Mouse (Mus musculus): ENCODE data around the gene Xxylt1. TPM values are rescaled to one million over a fixed set of nuclear protein-coding genes. Genes with fewer than 3 reads are reported as not detected.

Xxylt1 gene
- total RNA-seq, 2 experiments from 2014 or later, result 2.0 to 6.2 TPM

DNA sequence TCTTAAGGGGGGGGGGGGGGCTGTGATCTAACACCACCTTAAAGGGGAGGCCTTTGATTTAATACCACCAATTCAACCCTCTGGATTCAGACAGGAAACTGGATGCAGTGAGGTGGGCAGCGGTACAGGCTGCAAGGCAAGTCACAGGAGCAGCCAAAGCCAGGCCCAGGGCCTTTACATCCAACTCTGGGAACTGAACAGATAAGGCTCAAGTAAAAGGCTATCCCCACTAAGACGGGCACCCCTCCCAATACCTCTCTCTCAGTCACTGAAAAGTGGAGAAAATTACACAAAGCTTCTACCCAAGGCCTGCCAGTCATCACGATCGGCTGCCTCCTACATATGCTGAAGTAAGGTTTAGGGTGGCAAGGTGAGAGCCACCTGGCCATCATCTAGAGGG is 21.5 kb downstream of the Xxylt1 start:
- DNase-seq, result no peak
- H3K4me3 ChIP-seq, result no peak overlapping the region
- intact Hi-C loops (cut with DNase I), result no loop called here
- no peak overlapping the region for H3K27ac ChIP-seq
- TF ChIP-seq CTCF (IDR thresholded peaks at IDR 0.05), result no peak

DNA sequence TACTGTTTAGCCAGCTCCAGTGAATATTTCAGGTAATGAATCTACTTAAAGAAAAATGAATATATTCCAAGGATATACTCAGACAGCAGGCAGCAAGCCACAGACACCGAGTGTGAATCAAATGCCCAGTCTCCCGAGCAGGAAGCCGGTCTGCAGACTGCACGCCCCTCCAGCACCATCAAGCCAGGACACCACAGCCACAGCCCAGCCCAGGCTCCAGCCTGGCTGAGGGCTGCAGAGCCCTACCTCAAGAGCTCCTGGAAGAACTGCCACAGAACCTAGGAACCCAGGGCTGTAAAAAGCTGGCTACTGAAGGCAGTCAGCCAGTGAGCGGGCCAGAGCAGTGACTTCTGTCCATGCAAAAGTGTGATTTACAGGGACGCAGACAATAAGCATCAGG is 28.4 kb downstream of the Xxylt1 start:
- no peak for DNase-seq
- TF ChIP-seq CTCF (IDR thresholded peaks at IDR 0.05), result no peak
- no peak overlapping the region for H3K4me3 ChIP-seq
- H3K27ac ChIP-seq, result 0 out of 2 replicates have a peak overlapping the region, but pooled peaks have one; percentile 6
- intact Hi-C loops (cut with DNase I), result no loop called here

DNA sequence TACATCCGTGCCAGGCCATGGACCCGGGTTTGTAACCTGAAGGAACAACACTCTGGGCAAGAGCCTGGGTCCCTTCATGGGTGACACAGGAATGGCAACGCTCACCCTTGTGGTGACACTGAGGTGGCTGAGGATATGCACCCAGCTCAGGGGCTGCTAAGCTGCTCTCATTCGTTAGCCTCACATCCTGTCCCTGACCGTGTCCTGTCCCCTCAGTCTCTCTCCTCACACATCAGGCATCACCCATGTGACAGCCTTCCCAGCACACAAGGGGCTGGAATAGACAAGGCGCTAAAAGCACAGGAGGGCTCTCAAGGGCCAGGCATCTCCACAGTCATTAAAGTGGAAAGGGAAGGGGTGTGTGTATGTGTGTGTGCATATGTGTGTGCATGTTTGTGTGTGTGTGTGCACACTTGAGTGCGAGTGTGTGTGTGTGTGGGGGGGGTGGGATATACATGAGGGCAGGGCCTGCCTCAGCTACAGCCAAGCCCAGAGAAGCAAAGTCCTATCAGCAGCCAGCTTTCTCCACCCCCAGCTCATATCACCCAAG is 29.0 kb downstream of the Xxylt1 start:
- no peak overlapping the region for H3K27ac ChIP-seq
- TF ChIP-seq CTCF (IDR thresholded peaks at IDR 0.05), result no peak
- DNase-seq, result no peak
- intact Hi-C loops (cut with DNase I), result no loop called here
- no peak overlapping the region for H3K4me3 ChIP-seq

DNA sequence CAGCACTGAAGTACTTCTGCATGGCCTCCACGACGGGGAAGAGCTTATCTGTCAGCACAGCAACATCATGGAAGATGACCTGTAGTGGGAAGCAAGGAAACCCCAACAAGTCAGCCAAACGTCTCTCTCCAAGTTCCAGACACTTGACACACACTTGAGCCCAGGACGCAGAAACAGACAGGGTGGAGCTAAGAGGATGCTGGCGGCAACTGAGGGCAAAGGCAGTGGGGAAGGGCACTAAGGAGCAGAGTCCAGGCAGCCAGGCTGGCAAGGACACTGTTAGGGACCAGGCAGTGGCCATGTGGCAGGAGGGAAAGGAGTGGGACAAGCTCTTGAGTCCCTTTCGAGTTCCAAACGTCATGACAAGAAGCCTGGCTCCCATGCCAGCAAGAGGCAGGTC is 30.5 kb downstream of the Xxylt1 start:
- intact Hi-C loops (cut with DNase I), result no loop called here
- no peak for DNase-seq
- Histone ChIP-seq H3K27ac (no peak overlapping the region), H3K4me3 (no peak overlapping the region)
- no peak for TF ChIP-seq CTCF (IDR thresholded peaks at IDR 0.05)

DNA sequence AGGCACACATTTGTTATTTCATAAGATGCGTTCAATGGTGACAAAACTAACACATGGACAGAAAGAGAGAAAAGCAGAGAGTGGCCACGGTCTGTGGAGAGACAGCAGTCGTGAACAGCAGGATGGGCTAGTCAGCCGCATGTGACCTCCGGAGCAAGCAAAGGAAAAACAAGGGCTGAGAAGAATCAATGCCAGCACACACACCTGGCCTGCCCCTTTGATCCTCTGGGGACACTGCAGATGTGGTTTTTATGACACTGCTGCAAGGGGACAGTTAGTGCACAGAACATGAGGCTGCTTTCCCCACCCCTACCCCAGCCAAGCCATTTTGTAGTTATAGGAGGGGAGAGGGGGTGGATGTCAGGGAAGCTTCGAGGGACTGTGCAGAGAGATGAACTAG is 33.0 kb downstream of the Xxylt1 start:
- no peak for TF ChIP-seq CTCF (IDR thresholded peaks at IDR 0.05)
- intact Hi-C loops (cut with DNase I), result no loop called here
- H3K4me3 ChIP-seq, result no peak overlapping the region
- DNase-seq, result no peak
- H3K27ac ChIP-seq, result no peak overlapping the region

DNA sequence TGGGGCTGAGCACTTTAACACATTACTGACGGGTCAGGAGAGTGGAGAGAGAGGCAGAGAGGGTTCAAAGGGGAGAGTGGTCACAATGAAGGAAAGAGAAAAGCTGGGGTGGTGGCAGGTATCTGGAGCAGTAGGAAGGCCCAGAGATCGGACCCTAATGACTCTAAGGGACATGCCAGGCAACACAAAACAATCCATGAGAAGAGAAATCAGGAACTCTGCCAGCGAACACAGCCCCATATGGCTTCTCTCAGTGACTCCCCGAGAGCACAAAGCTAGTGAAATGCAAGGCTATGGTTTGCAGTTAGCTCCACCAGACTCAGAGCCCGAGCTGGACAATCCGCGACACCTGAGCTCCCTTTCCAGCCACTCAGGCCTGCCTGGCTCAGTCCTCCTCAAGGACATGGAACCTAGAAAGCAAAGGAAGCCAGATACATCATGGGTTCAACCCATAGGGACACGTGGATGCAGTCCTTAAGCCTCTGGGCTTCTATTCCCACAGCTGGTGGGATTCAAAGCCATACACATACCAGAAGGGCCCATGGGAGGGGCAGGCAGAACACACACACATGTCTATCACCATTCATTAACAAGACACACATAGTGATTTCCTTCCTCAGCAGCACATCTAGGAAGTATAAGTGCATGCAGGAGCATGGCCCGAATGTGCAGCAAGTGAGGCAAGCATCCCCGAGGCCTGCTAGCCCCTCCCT is 33.9 kb downstream of the Xxylt1 start:
- intact Hi-C loops (cut with DNase I), result no loop called here
- no peak for TF ChIP-seq CTCF (IDR thresholded peaks at IDR 0.05)
- DNase-seq, result no peak
- H3K27ac ChIP-seq, result no peak overlapping the region
- no peak overlapping the region for H3K4me3 ChIP-seq

DNA sequence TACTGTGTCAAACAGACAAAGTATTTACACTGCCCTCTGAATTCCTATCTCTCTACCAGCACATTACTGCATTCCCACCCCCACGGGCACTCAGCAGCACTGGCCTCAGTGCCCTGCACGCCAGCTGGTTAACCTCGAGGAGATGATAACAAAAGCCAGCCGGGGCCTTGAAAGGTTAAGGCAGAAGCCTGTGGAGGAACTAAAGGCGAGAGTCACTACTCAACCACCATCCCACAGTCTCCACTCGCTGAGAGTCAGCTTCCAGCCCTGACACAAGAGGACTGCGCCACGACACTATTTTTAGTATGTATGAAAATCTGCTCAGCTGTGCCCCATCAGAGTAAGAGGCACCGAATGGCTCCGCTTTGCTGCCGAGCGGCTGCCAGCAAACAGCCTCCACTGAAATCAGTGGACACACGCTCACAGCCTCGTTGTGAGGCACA is 35.0 kb downstream of the Xxylt1 start:
- intact Hi-C loops (cut with DNase I), result no loop called here
- peak; percentile 46 for DNase-seq
- TF ChIP-seq CTCF (IDR thresholded peaks at IDR 0.05), result no peak
- Histone ChIP-seq H3K27ac (no peak overlapping the region; the same call in 1 of the 2 replicates), H3K4me3 (peak overlapping the region; percentile 43)

DNA sequence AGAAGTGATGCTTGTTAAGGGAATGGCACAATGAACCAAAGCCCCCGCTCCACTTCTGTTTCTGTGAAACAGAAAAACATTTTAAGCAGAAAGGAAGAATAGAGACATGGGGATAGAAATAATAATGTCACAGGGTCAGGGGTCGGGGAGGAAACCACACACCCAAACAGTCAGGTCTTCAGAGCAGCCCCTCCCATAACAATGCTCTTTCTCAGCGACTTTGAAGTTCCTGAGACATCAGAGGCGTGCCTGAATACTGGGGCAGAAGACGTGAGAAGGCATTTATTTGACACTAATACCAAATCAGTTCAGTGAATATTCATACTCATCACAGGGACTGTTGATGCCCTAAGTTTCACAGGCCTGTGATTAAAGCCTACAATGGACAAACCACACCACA is 36.0 kb downstream of the Xxylt1 start:
- Histone ChIP-seq H3K27ac (no peak overlapping the region), H3K4me3 (no peak overlapping the region)
- intact Hi-C loops (cut with DNase I), result no loop called here
- DNase-seq, result no peak
- no peak for TF ChIP-seq CTCF (IDR thresholded peaks at IDR 0.05)

DNA sequence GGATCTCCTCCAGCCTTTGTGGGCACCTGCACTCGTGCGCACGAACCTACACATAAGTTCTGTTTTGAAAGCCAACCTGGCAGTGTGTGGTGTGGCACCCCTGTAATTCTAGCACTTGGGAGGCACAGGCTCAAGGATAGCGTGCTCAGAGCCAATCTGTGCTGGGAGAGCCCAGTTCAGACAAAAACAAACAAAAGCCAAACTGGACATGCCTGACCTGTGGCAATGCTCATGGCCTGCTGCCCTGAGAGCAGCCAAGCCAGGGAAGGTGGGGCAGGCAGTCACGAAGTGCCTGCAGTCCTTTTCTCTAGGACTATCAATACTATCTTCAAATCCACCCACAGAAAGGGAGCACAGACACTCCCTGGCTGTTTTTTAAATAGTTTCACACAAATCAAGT is 38.1 kb downstream of the Xxylt1 start:
- H3K27ac ChIP-seq, result no peak overlapping the region
- no peak for DNase-seq
- H3K4me3 ChIP-seq, result no peak overlapping the region
- intact Hi-C loops (cut with DNase I), result no loop called here
- no peak for TF ChIP-seq CTCF (IDR thresholded peaks at IDR 0.05)

DNA sequence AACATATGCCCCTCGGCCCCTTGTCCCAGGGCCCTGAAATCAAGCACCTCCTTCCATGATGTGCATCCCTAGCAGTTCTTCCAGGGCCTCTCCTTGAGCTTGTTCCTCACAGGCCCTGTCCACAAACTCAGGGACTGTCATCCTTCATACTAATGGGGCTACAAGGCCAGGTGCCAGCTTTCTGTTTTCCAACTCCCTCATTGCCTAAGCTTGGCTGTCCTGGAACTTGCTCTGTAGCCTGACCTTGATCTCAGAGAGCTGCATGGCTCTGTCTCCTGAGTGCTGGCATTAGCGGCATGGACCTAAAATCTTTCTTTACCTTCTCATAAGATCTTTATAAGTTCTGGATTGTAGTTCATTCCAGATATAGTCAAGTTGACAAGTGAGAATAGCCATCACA is 39.7 kb downstream of the Xxylt1 start:
- H3K4me3 ChIP-seq, result no peak overlapping the region
- intact Hi-C loops (cut with DNase I), result no loop called here
- no peak for DNase-seq
- H3K27ac ChIP-seq, result no peak overlapping the region
- TF ChIP-seq CTCF (IDR thresholded peaks at IDR 0.05), result no peak

DNA sequence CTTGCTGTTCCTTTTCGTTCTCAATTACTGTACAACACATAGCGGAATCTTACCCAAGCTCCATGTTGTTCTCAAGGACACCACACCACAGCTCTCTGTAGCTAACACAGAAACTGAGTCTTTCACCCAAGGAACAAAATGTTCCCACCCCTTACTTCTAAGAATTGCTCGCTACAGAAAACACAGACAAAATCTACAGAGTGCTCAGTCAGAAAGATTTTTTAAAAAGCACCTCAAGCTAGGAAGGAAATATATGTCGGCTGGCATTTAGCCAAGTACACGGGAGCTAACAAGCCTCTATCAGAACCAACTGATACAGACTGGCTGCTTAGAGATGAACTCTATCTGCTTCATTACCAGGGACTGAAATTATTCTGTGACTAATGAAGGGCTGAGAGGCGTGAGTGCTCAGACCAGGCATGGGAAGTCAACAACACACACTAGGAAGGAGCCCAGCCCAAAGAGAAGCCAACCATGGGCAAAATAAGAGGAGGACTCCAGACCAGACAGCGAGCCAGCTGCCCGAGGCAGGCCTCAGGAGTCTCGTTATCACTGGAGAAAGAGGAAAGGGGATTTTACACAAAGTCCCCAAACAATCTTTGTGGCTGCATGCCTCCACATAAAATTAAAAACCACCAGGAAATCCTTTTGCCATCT is 41.3 kb downstream of the Xxylt1 start:
- TF ChIP-seq CTCF (IDR thresholded peaks at IDR 0.05), result no peak
- Histone ChIP-seq H3K4me3 (no peak overlapping the region), H3K27ac (peak overlapping the region; percentile 44)
- intact Hi-C loops (cut with DNase I), result no loop called here
- no peak for DNase-seq

DNA sequence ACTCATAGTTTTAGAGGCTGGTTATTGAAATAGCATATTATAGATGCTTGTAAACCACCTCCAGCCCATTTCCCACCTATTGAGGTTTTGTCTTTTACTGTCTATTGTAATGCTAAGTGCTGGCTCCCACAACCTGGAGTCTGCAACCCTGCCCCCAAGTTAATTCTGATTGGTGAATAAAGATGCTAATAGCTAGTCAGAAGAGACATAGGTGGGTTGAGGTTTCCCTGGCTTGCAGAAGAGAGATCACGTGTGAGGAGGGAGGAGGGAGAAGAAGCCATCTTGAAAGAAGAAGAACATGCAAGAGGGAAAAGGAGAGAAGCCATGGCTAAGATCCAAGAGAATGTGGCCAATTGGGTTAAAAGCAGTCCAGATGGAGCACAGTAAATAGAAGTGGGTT is 43.8 kb downstream of the Xxylt1 start:
- intact Hi-C loops (cut with DNase I), result no loop called here
- TF ChIP-seq CTCF (IDR thresholded peaks at IDR 0.05), result no peak
- Histone ChIP-seq H3K4me3 (no peak overlapping the region), H3K27ac (no peak overlapping the region)
- DNase-seq, result no peak

DNA sequence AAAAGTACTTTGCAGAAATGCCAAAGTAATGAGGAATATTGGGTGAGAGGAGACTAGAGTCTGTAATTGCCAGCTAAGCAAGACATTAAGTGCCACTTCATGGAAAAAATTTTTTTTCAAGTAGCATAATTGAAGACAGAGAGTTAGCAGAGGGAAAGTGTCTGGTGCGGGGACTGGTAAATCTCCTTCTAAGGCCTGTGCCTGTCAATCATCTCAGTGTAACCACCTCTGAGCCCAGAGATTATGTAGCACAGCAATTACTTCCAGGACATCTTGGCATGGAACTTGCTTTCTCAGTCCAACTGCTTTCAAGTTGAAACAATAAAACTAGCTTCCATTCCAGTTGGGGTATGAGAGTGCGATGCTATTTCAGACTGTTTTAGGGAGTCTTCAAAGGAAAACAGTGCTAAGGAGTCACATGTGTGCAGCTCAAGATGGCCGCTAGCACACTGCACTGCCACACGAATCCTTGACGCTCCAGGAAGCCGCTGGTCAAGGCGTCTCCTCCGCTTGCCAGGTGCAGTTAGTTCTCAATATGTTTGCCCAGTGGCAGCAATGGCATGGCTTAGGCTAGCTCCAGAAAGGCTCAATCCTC is 45.5 kb downstream of the Xxylt1 start:
- no peak overlapping the region for H3K4me3 ChIP-seq
- intact Hi-C loops (cut with DNase I), result no loop called here
- no peak overlapping the region for H3K27ac ChIP-seq
- no peak for TF ChIP-seq CTCF (IDR thresholded peaks at IDR 0.05)
- DNase-seq, result no peak
